Mouse (Mus musculus) cortical plate, adult 2 months (tissue): ENCODE measurements at regions not wholly inside any gene's neighbourhood (a gene's known extent, or its start where the extent isn't known, plus 50 kb on each side); places are given as distances from the start of the nearest gene placed in this dataset.

Source experiments
- CTCF ChIP-seq: fragments of 200-500 bp; IDR thresholded peaks from 2 replicates; pipeline ENCODE4 v1.5.1; 2011; ENCODE audit warnings: mild to moderate bottlenecking, control low read depth, low read length; ENCODE audit not compliant: insufficient read depth; ENCODE audit errors: extremely low read depth
- POLR2A ChIP-seq: fragments of 200-500 bp; IDR thresholded peaks from 2 replicates; pipeline ENCODE4 v1.6.1; 2011; ENCODE audit warnings: mild to moderate bottlenecking, low read length, control low read depth; ENCODE audit not compliant: insufficient read depth; ENCODE audit errors: extremely low read depth

DNA sequence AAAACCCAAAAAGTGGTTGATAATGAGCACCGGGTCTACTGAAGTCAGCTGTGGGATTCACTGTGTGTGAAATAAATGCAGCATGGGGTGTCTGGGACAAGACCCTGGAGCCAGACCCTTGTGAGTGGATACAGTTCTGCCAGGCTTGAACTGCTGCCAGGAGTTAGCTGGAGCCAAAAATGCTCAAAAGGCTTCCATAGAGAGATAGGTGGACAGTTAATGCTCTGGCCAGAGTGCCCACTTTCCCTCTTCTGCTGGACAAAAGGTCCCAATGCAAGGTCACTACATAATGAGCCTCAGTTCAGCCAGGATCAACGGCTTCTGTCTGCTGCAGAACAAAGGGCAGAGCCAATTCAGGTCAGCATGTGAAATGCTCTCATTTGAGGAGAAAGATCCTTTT lies 73.2 kb upstream of the Ercc6l2 start:
- TF ChIP-seq POLR2A, result no peak
- TF ChIP-seq CTCF, result no peak
